In the genomic region with DNA sequence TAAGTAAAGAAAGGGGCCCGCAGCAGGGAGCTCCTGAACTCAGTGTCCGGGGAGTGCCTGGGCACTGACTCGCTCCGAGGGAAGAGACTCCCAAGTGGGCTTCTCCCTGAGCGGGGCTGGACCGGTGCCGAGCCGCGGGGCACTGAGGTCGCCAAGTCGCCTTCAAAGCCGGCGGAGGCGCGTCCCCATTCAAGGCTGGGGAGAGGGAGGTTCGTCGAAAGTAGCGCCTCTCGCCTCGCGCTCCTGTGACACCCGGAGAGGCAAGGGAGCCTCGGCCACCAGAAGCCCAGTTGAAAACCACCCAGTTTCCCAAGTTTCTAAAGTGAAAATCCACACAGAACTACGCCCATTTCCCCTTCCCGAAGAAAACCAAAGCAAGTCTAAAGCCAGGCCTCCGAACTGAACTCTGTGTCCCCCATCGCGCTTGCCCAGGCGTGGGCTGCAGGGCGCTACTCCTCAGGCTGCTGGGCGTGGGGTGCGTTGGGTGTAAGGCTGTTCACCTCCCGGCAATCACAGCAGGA, we compare ENCODE assay signal across 8 mouse cellular contexts.
DNase-seq lines count a peak whose midpoint lies in the region; ATAC-seq lines count a peak whose summit lies in the region.

No protein-coding gene starts in this region.

- intact Hi-C loops in left cerebral cortex, postnatal 25 days (cut with DNase I), result loop anchor here (10.0 kb wide), 1 partner anchor 1558 kb away; no protein-coding TSS in a partner anchor

- H3K4me3 ChIP-seq in stomach, embryonic 15.5 days (replicated peaks), result peak overlapping the region; percentile 40

- under 1% methylated on average over 29 of the region's 33 CpGs for WGBS in stomach, embryonic 15.5 days

- H3K36me3 ChIP-seq in stomach, embryonic 15.5 days, result no peaks in the 10 kb centered on the region

- H3K4me2 ChIP-seq in stomach, embryonic 15.5 days, result peak overlapping the region; percentile 83

- H3K27ac ChIP-seq in stomach, embryonic 15.5 days, result no peak overlapping the region

- H3K9me3 ChIP-seq in stomach, embryonic 15.5 days, result no peaks in the 10 kb centered on the region

- no peak overlapping the region; the same call in 1 of the 2 replicates for H3K9ac ChIP-seq in stomach, embryonic 15.5 days

- H3K27me3 ChIP-seq in stomach, embryonic 15.5 days (replicated peaks), result peaks cover 44% of the 10 kb centered on the region

- ATAC-seq in stomach, embryonic 15.5 days (ENCODE audit: insufficient read depth, low FRiP score, low read depth), result no peak

- DNase-seq in right cerebral cortex, postnatal 4 days, result peak; percentile 34
- DNase-seq in right cerebral cortex, postnatal 36 days (ENCODE audit: low spot score in 2 of 2), result no peak
- DNase-seq in embryo, embryonic 10 days (ENCODE audit: low spot score), result peak; percentile 56
- peak; percentile 50 to 60 for DNase-seq in heart, adult 9 months (ENCODE audit: low spot score in 2 of 2)
- peak; percentile 40 for DNase-seq in kidney, adult 9 months
- DNase-seq in lung, postnatal 14 days, result peak; percentile 46
- DNase-seq in left cerebral cortex, postnatal 25 days (ENCODE audit: low spot score in 2 of 2), result no peak

- H3K4me1 ChIP-seq in stomach, embryonic 15.5 days, result peaks cover 34% of the 10 kb centered on the region

Comparison
In these comparisons a context has a peak if more than half of its experiments do, and no peak if none do; other contexts are left out.
1. DNase-seq: peak in right cerebral cortex, postnatal 4 days (single experiment), embryo, embryonic 10 days (single experiment), heart, adult 9 months (2 of 2), kidney, adult 9 months (single experiment) and lung, postnatal 14 days (single experiment); none in right cerebral cortex, postnatal 36 days (0 of 2) and left cerebral cortex, postnatal 25 days (0 of 2).